Mouse (Mus musculus): ENCODE results near the gene Gas7.

Gas7 gene

DNA sequence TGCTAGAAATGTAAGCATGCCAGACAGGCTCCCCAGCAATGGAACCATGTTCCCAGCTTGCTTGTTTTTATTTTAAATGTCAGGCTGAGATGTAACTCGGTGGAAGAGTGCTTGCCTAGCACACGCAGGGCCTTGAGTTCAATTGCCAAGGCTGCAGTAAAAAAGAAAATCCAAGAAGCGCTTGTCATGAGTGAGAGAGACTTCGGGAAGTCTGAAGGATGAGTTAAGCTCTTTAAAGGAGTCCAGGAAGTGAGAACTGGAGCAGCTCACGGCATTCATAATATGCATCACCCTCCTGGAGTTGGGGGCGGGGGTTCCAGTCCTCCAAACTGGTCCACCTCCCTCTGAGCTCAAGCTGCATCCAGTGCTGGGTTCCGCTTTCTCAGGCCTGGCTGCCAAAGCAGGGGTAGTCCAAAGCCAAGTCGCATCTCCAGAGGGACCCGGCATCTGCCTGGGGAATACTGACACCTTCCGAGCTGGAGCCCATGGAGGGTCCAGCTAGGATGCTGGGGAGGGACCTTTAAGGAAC lies 34.5 kb downstream of the Gas7 start:
- no peak for DNase-seq (ENCODE audit: low spot score)

DNA sequence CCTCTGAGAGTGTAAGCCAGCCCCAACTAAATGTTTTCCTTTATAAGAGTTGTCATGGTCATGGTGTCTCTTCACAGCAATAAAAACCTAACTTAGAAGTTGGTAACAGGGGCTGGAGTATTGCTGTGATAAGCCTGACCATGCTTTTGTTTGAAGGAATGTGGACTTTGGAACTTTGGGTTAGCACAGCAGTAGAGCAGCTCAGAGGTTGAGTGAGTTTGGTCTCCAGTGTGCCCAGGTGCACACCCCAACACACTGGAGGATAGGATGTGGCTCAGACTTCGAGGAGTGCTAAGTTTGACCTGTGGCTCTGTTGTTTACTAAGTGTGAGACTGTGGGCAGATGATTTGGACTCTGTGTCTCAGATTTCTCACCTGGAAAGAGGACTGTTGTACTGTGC lies 41.6 kb downstream of the Gas7 start:
- no peak for DNase-seq (ENCODE audit: low spot score)

DNA sequence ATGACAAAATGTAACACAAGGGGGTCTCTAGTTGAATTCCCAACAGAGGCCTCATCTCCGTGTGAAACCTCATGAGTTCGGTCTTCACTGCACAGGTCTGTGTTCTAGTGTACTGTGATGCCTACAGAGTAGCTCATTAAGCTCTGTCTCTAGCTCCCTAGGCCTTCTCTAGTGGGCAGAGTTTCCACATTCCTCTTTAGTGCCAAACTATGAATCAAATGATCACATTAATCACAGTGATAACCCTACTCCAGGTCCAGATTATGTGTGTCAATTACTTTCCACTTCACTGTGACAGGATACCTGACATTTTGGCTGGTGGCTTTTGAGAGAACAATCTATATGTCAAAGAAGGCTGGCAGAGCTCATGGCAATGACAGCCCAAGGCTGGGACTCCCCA lies 44.9 kb downstream of the Gas7 start:
- no peak for DNase-seq (ENCODE audit: low spot score)

DNA sequence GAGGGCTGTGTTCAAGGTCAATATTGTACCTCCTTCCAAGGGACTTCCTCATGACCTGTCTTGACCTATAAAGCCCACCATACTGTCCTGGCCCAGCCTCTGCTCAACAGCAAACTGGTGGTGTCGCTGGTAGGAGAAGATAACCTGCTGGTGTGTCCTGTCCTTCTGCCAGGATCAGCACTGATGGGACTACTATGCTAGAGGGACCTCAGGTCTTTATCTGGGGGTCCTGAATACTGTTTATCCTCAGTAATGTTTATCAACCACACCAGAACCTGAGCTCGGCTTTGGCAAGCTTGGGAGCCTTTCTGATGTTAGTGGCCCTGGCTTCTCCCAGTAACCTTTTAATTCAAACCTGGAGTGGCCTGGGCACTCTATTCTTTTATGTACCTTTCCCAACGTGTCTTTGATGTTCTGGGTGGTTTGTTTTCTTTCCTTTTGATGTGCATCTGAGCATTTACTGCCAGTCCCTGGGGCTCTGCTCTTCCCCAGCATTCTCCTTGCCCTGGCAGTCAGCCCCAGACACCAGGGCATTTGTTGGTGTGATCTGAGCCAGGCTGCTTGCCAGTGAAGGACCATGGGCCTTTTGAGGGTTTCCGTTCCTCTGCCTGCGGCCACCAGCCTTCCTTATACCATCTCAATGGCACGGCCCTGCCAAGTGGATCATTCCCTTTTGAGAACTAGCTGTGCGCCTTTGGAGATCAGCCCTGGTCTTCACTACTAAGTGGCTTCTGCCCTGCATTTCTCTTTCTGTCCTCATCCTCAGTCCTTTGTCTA lies 46.4 kb downstream of the Gas7 start:
- DNase-seq (ENCODE audit: low spot score), result no peak

DNA sequence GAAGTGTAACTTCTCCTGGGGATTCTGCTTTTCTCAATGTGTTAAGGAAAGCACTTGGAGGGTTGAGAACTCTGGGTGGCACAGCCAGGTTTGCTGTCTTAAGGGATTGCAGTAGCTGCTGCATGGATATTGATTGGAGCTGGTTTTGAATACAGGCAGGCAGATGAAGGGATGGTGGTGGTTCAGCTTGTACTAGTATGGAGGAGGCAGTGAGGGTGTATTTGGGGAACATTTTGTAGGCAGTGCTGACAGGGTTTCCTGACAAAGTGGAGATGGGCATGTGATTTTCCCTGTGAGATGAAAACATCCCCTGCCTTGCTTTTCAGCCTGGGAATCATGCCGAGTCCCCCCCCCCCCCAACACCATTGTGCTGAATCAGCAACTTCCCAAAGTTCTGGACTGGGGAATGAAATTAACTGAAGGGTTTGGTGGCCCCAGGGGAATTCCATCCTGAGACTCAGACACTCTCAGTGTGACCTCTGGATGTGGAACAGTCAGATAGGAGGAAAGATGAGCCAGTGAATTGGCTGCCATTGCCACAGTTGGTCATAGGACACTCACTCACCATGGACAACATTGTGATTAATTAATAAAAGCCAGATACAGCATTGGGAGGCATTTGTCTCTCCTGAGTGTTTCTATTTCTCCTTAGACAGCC lies 54.1 kb downstream of the Gas7 start:
- DNase-seq (ENCODE audit: low spot score), result no peak

DNA sequence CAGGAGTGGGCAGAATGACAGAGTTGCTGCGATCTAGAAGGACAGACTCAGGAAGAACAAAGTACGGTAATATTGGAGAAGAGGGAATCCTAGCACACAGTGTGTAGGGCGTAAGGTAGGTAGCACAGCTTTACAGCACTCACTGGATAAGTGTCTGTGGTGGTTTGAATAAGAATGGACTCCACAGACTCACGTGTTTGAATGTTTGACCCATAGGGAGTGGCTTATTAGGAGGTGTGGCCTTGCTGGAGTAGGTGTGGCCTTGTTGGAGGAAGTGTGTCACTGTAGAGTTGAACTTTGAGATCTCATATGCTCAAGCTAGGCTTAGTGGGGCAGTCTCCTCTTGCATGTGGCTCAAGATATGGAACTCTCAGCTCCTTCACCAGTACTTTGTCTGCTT lies 55.6 kb downstream of the Gas7 start:
- DNase-seq (ENCODE audit: low spot score), result no peak

DNA sequence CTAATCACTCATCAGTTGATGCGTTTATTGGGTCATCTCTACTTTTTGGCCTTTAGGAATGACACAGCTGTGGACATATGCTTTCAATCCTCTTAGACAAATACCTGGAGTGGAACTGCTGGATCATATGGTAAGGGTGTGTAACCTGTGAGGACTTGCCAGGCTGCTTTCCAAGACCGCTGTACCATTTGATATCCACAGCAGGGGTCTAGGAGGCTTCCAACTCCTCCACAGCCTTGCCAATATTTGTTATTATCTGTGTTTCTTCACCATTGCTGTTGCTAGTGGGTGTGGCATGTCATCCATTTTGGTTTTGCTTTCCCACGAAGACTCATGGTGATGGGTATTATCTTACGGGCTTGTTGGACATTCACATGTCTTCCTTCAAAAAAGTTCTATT lies 57.8 kb downstream of the Gas7 start:
- DNase-seq (ENCODE audit: low spot score), result no peak

DNA sequence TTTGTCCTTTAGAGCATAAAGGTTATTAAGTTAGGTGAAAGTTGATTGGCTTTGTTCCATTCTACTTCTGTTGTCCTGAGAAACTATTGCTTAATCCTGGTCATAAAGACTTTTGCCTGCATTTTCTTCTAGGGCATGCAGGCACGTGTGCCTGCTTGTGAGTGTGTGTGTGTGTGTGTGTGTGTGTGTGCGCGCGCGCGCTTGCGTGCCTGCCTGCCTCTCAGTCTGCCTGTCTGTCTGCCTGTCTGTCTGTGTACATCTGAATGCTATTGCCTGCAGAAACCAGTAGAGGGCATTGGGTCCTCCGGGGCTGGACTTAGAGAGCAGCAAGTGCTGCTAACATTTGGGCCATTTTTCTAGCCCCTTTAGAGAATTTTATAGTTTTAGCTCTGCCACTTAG lies 59.2 kb downstream of the Gas7 start:
- DNase-seq (ENCODE audit: low spot score), result no peak

DNA sequence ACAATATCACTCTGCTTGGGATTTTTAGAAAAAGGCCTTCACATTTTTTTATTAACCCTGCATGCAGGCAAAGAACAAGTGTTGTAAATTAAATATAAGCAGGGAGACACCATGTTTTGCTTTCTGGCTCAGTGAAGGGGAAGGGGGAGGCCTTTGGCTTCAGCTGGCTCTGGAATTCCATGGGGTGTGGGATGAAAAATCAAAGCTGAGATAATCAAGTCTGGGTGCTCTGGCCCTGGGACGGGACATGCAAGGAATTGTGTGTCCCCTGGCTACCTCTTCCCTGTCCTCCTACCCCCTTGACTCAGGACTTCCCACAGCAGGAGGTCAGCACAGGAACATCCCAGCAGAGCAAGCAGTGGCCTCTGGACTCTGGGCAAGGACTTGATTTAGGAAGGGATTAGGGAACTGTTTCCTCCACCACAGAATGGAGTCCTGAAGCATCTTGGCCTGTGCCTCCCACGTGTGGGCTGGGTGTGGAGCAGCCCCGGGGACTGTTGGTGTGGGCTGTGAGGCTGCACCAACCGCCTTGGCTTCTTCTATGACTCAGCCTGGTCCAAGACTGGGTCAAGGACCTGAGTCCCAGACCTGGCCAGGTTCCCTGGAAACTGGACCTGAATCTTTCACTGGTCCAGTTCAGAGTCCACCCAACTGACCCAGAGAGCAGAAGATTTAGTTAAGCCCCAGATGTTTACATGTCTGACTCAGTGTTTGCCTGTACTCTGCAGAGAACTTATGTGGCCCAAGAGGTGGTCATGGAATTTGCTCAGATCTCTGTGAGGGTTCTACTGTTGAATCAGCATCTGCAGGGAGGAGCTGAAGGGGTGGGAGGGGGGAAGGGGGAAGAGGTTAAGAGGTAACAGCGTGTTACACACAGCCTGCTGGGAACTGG lies 60.0 kb downstream of the Gas7 start:
- DNase-seq (ENCODE audit: low spot score), result no peak

DNA sequence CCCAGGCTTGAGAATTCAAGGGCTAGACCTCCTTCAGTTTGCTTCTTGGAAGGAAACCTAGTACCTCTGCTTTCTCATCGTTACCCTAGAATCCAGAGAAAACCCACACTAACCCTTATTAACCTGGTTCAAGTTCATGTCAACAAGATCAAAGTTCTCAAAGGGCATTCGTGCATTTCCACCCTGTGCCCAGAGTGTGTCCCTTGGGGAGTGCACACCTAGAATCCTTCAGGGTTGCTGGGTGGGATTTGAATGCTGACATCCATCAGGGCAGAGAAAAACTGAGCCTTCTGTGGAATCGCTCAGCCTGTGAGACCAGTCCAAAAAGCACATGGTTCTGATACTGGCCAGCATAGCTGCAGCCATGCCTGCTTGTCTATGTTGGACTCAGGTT lies 60.7 kb downstream of the Gas7 start:
- DNase-seq (ENCODE audit: low spot score), result no peak

DNA sequence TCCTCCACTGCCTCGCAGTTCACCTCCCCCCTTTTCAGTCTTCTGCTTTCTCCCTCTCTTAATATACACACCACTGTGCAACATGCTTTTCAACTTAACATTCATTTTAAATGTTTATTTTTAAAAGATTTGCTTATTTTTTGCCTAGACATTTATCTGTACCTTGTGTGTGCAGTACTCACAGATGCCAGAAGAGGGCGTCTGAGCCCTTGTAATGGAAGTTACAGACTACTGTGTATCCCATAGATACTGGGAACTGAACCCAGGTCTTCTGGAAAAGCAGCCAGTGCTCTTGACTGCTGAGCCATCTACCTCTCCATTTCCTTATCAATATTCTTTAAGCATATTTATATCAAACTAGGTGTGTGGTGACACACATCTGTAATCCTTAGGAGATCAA lies 62.5 kb downstream of the Gas7 start:
- no peak for DNase-seq (ENCODE audit: low spot score)

DNA sequence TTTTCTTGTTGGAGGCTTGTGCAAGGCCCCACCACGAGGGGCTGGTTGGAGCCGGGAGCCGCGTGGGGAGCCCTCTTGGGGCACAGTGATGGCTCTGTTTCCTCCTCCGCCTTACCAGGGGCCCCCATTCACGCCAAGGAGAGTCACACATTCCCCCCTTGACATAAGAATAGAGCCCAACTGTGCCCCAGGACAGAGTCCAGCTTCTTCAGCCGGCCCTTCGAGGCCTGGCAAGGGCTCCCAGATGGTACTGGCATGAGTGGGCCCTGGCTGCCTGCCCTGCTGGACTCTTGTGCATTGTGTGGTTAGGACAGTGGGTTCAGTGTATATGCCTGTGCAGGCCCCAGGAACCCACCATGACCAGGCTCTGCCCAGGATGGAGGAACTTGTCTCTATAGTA lies 63.7 kb downstream of the Gas7 start:
- DNase-seq (ENCODE audit: low spot score), result no peak

DNA sequence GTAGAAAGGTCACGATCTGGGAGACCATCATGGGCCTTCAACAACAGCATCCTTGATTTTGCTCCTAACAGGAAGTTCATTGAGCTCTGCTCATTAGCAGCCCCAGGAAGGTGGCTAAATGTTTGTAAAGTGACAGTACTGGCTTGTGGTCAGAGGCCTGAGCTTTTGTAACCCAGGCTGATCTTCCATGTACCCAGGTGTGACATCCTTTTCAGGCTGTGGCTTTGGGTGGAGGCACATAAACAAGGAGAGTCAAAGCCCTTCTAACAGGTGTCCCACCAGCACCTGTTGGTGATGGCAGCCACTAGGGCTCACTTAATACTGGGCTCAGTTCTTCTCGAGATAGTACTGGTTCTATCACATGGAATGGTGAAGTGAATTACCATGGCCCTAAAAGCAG lies 67.4 kb downstream of the Gas7 start:
- no peak for DNase-seq (ENCODE audit: low spot score)

DNA sequence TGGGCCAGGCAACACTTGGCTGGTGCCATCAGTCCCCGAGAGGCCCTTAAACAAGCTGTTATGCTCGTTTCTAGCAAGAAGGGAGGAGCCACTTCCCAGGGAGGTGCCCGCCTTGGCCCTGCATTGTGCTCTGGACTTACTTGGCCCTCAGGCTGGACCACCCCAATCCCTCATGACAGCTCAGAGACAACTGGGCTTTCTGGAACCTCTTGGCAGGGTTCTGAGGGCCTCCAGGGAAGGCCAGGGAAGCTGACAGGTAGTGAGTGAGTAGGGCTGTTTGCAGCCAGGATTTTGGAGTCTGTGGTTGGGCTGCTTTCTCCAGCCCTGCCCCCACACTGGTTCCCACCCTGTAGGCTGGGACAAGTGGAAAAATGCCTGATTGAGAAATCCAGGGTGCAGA lies 68.6 kb downstream of the Gas7 start:
- no peak for DNase-seq (ENCODE audit: low spot score)

DNA sequence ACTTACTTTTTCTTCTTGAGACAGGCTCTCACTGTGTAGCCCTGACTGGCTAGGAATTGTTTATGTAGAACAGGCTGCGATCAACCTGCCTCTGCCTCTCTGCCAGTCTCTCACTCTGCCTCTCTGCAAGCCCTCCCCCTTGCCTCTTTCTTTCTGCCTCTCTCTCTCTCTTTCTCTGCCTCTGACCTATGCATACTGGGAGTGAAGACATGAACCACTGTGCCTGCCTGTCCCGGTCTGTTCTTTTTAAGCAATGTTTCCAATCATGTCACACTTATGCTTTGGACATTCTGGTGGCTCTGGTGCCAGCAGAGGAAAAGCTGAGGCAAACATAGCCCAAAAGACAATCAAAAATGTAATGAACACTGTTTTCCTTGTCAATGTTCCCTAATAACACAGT lies 69.5 kb downstream of the Gas7 start:
- no peak for DNase-seq (ENCODE audit: low spot score)

DNA sequence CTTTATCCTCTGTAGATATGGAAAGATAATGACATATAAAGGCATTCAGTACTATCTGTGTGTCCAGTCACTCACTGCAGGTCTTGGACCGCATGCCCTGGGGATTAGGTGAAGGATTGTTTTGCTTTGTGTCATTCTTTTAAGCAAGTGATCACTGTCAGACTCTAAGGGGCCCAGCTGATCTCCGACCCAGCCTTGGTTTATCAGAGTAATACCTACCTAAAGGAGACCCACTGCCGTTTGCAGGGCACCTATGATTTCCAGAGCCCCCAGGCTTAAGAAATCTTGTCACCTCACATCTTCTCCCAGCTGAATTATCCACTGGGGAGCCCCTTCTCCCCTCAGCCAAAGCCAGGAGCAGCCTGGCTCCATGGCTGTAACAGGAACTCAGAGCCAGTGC lies 70.6 kb downstream of the Gas7 start:
- no peak for DNase-seq (ENCODE audit: low spot score)

DNA sequence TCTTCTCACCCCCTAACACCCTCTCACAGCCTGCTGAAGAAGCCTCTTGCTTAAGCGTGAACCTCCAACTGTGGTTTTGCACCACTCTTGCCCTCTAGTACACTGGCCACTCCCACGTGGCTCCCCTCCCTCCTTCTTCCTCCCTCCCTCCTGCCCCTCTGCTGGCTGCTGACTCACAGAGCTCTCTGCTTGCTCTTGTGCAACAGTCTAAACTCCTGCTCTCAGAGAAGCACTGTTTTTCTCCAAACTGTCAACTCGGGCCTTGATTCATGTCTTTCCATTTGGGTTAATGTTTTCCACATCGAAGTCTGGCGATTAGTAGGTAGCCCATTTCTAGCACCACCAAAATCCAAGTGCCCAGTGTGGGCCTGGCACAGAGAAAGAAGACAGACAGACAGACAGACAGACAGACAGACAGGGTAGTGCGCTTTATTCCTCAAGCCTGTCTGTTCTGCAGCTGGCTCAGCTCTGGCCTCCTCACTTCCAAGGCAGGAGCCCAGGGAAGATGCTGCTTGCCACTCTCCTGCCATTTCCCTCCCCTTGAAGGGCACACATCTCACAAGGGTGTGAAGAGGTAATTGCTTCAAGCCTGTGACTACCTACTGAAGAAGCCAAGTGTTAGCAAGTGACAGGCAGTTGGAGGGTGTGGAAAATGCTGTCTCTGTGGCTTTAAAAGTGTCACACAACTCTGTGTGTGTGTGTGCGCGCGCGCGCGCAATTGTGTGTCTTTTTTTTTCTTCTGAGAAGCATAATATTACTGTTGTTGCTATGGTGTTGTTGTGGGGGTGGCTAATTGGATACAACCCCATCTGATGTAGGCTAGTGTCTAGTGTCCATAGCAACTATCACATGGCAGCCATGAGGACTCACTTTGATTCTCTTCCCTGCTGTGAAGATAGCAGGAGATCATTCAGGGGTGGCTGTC lies 71.6 kb downstream of the Gas7 start:
- no peak for DNase-seq (ENCODE audit: low spot score)

DNA sequence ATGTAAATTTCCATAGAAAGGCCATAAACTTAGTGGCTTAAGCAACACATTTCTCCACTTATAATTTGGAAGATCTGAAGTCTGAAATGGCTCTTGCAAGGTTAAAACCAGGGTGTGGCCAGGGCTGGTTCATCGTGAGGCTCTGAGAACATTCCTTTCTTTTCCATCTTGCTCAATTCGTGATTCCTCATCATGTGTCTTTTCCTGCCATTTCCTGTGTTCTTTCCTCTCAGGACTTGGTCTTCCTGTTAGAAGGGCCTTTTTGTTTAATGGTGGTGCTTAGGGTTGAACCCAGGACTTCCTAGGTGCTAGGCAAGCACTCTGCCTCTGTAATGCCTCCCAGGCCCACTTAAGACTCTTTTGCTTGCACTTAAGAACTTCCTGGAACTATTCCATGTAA lies 76.0 kb downstream of the Gas7 start:
- DNase-seq (ENCODE audit: low spot score), result no peak

DNA sequence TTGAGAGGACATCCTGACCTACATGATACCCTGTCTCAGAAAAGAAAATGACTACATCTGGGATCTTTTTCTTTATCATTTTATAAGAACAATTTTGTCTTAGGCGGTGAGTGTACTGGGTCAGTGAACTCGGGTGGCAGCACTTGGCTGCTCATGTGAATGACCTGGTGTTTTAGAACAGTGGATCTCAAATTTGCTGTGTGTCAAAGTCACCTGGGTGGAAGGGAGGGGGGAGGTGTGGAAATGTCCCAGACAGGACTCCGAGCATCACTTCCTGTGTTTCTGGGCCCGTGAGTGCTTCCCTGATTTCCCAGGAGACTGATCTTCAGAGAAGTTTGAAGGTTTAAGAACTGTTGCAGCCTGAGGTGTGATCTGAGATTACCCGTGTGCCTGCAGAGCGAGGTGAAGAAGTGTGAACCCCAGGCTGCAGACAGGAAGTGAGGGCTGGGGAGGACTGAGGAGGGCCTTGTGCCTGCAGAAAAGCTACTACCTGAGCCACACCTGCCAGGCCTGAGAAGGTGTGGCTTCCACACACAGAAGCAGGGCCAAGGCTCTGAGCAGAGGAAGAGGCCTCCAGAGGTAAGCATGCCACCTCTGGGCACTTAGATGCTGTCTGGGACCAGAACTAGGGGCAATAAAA lies 76.8 kb downstream of the Gas7 start:
- DNase-seq (ENCODE audit: low spot score), result no peak

DNA sequence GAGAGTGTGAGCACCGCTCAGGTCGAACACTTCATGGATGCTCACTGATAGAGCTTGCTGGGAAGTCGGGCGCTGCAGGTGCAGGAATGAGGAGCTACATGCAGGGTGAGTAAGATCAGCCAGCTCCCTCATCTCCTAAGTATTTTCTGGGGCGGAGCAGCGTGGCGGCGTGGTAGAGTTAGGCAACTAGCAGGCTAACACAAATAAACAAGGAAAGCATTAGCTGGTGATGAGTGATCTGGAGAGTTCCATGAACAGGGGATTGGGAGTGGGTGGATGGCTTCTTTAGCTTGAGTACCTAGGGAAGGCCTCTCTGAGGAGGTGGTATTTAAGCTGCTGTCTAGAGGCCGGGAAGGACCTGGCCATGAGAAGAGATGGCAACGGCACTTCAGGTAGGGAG lies 77.5 kb downstream of the Gas7 start:
- no peak for DNase-seq (ENCODE audit: low spot score)

DNA sequence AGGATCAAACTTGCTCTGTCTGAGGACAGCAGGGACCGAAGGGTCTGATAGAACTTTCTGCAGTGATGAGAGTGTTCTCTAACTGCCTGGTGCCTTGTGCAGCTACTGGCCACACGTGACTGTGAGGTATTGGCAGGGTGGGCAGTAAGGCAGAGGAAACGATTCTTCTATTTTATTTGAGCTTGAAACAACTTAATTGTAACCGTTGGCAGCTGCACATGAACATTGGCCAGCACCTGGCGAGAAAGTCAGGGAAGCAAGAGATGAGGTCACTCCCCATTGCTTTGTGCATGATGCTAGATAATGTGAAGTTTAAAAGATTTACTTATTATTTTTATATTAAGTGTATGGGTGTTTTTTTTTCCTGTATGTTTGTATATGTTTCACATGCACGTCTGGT lies 77.9 kb downstream of the Gas7 start:
- no peak for DNase-seq (ENCODE audit: low spot score)
